Mouse (Mus musculus) layer of hippocampus, postnatal 36 days (tissue): ENCODE measurements around the gene Cinp. TPM values are rescaled to one million over a fixed set of nuclear protein-coding genes. Genes with fewer than 3 reads are reported as not detected.

Experiments
- DNase-seq, 2 experiments: peaks; one replicate each; pipeline ENCODE4 v3.0.0; 2022
- total RNA-seq, 2 experiments: library from RNA; stranded (reverse); gene quantifications; 2 replicates each; pipeline ENCODE4 v1.2.3; 2021

Cinp gene
- total RNA-seq, 2 experiments from 2014 or later = 58.5 to 68.2 TPM

DNA sequence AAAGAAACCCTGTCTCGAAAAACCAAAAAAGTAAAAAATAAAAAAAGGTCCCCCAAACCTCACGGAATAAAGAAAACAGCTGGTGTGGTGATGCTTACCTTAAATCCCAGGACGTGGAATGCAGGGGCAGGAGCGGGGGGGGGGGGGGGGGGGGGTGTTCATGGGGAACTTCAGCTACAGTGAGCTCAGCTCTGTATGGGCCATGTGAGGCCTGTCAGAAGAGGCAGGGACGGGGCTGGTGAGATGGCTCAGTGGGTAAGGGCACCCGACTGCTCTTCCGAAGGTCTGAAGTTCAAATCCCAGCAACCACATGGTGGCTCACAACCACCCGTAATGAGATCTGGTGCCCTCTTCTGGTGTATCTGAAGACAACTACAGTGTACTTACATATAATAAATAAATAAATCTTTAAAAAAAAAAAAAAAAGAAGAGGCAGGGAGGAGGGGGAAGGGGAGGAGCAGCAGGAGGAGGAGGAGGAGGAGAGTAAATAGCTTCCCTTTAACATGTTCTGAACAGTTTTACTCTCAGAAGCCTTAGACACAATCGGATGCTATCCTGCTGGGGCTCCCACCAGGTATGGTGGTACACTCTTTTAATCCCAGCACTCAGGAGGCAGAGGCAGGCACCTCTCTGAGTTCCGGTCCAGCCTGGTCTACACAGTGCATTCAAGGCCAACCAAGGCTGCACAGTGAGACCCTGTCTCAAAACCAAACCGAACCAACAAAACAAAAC is 58.5 kb downstream of the Cinp start:
- no peak for DNase-seq

GRCm38 (mm10) chr12:110828908-110829307 is 60.0 kb downstream of the Cinp start:
- DNase-seq = no peak

Other genes with a start within 250 kb of the Cinp start
- not detected for gene 1700001K19Rik, start 206.5 kb downstream of the Cinp start, total RNA-seq
- 1,000 to 10,000 TPM; 1,068 to 1,130 TPM for gene Hsp90aa1, start 186.4 kb downstream of the Cinp start, total RNA-seq
- gene Wdr20, start 151.2 kb downstream of the Cinp start, total RNA-seq = 10 to 100 TPM; 42.2 to 45.1 TPM
- gene Mok, start 48.2 kb downstream of the Cinp start, total RNA-seq = 10 to 100 TPM; 11.8 TPM
- gene Zfp839, start 38.9 kb downstream of the Cinp start, total RNA-seq = 10 to 100 TPM; 11.6 to 12.4 TPM
- gene Tecpr2, start 119 bp upstream of the Cinp start, total RNA-seq = 10 to 100 TPM; 41.6 to 43.2 TPM
- 10 to 100 TPM; 12.8 to 14.4 TPM for gene Ankrd9, start 89.9 kb upstream of the Cinp start, total RNA-seq
- 10 to 100 TPM; 18.2 to 18.3 TPM for gene Rcor1, start 150.2 kb upstream of the Cinp start, total RNA-seq